Mouse (Mus musculus) cerebellum, adult 11-12 months (tissue): ENCODE measurements around the gene Prr5l.

ENCODE experiments used
- DNase-seq: peaks from one replicate; pipeline ENCODE4 v3.0.0; 2022

Prr5l gene

GRCm38 (mm10) chr2:101721835-101722234, 161.0 kb downstream of the Prr5l start:
- DNase-seq, result no peak

GRCm38 (mm10) chr2:101717162-101717561, 165.7 kb downstream of the Prr5l start:
- DNase-seq, result no peak

- no peak for DNase-seq
These were observed 167.0 kb downstream of the Prr5l start for GRCm38 (mm10) chr2:101715650-101716323.

- no peak for DNase-seq
These were observed 171.2 kb downstream of the Prr5l start for GRCm38 (mm10) chr2:101711608-101712007.

GRCm38 (mm10) chr2:101705941-101706485, 176.8 kb downstream of the Prr5l start:
- DNase-seq, result no peak

GRCm38 (mm10) chr2:101699284-101699683, 183.5 kb downstream of the Prr5l start:
- no peak for DNase-seq

- no peak for DNase-seq
These were observed 187.2 kb downstream of the Prr5l start for GRCm38 (mm10) chr2:101695584-101695983.

GRCm38 (mm10) chr2:101693577-101694215, 189.1 kb downstream of the Prr5l start:
- no peak for DNase-seq

GRCm38 (mm10) chr2:101693043-101693442, 189.8 kb downstream of the Prr5l start:
- no peak for DNase-seq

- DNase-seq, result no peak
These were observed 192.5 kb downstream of the Prr5l start for GRCm38 (mm10) chr2:101690252-101690827.

- no peak for DNase-seq
These were observed 194.8 kb downstream of the Prr5l start for GRCm38 (mm10) chr2:101688011-101688410.

GRCm38 (mm10) chr2:101684421-101684820, 198.4 kb downstream of the Prr5l start:
- DNase-seq, result peak; percentile 24

GRCm38 (mm10) chr2:101679164-101679784, 203.6 kb downstream of the Prr5l start:
- no peak for DNase-seq

GRCm38 (mm10) chr2:101678236-101679021, 204.4 kb downstream of the Prr5l start, which contains the start of gene Traf6:
TSS of gene Traf6 (plus strand) at chr2:101678429.
- peak; percentile 74 for DNase-seq

- peak; percentile 15 for DNase-seq
These were observed 209.3 kb downstream of the Prr5l start for GRCm38 (mm10) chr2:101673547-101673946.

- no peak for DNase-seq
These were observed 214.1 kb downstream of the Prr5l start for GRCm38 (mm10) chr2:101668751-101669150.

- no peak for DNase-seq
These were observed 217.1 kb downstream of the Prr5l start for GRCm38 (mm10) chr2:101665703-101666092.

- DNase-seq, result peak; percentile 70
These were observed 217.6 kb downstream of the Prr5l start for GRCm38 (mm10) chr2:101665058-101665702.
